Mouse (Mus musculus): ENCODE results near the gene Fmo2.

GRCm38 (mm10) chr1:162912085-162912484, 13.6 kb upstream of the Fmo2 start:
- TF ChIP-seq CTCF (IDR thresholded peaks at IDR 0.05; ENCODE audit: low read depth), result no peak
- TF ChIP-seq EP300 (optimal IDR thresholded peaks at IDR 0.05), result no peak

Measured in stomach, postnatal 0 days (tissue).